Mouse (Mus musculus) hindlimb bud, embryonic 11.5 days (tissue): Measurements from ENCODE around the gene Eif3j1.
A peak's percentile ranks its signal among the peaks of the same experiment; 100 is the strongest.
"Not testable (repeated sequence)": the region's sequence is repeated elsewhere in the genome, so short reads cannot be mapped to it uniquely, and the experiment has no call there.

ENCODE experiments used
- DNase-seq: peaks from one replicate; pipeline ENCODE4 v3.0.0-alpha.2; 2012; ENCODE audit warnings: low read depth, low spot score; ENCODE audit errors: extremely low spot score

Eif3j1 gene

DNA sequence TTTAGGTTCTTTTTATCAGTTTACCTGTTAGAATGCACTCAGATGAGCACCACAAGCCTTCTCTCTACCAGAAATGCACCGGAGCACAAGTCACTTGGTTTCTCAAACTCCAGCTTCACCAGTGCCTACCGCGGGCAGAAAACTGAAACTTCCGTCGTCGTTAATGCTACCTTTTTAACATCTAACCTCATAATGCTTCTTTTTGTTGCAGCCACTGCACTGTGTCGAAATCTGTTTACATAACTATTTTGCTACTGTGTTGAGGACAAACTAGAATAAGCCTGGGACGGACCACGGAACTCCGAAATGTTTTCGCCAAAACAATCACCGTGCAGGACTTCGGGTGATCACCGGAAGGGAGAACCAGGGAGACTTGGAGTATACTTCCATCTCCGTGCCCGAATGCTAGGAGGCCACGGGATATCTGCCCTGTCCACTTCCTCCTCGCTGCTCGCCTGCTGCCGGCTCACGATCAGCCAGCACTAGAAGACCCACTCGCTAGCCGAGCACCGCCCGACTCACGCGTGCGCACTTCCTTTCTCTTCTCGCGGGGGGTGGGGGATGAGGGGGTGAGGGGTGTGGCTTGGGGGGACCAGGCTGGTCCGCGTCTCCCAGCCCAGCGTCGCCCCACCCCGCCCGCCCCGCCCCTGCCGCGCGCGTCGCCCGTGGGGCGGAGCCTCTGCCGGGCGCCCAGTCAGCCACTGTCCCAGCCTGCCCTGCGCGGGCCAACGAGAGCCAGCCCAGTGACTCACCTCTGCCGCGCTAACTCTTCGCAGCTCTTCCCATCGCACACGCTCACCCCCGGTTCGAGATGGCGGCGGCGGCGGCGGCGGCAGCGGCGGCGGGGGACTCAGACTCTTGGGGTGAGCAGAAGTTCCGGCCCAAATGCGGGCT, at the start of gene Eif3j1:
TSS of gene Eif3j1 (plus strand) at position 685 of the 894 bp plus-strand sequence.
- DNase-seq: peak; percentile 35

DNA sequence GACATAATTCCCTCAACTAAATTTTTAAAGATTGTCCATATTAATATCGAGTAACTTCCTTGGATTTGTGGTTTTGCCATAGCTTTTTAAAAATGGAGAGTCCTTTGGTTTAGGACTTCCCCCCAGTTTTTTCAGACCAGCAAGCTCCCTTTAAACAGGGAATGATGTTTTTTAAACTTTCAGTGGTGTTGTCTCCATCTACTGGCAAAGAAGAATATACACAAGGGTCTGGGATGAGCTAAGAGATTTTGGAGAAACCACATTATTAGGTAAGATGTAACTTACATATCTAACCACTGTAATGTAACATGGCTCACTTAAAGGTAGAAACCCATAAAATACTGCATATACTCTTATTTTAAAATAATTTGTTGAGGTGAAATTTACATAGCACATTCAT, 32.6 kb upstream of the Eif3j1 start:
- no peak for DNase-seq

DNA sequence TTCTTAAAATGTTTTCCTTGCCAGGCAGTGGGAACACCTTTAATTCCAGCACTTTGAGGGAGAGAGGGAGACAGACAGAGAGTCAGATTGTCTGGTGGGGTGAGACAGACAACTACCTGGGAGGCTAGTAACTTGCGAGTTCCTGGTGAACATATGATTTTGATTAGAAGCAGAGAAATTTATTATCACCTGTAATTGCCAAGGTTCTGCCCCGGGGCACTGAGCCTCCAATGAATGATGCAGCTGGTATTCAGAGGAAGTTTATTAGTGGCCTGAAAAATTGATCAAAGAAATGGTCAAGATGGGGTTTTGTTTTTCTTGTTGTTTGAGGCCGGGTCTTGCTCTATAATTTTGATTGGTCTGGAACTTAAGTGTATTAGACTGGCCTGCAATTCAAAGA, 19.5 kb upstream of the Eif3j1 start:
- no peak for DNase-seq

DNA sequence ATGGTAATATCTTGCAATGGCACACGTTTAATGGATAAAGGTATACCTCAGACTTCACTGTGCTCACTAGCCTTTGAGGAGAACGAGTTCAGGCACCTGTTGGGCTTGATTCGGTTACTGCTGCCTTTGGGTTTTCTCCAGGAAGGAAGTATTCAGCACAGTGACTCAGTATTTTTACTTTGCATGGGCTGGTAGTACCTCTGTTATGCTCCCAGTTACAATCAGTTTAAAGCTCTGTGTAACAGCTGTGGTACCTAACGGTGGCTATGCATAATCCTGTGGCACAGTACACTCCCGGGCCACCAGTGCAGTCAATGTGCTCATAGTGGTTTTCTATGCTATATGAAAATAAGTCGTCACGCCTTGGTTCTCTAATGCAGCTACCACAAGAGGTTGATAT, 16.9 kb upstream of the Eif3j1 start:
- DNase-seq: no peak

DNA sequence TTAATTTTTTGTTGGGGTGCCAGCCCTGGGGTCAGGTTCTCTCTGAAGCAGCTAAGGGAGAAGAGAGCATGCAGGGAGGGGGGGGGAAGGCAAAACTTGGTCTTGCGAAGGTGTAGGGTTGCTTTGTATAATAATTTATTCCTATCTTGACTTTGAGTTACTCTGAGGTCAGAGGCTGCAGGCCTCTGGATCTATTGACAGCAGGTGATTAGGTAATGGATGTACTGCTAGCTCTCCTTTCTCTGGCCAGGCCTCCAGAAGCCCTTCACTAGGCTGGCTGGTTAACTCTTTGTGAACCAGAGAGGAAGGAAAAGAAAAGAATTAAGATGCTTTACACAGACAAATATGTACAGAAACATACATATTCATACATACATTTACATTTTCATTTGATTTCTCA, 9.6 kb upstream of the Eif3j1 start:
- DNase-seq: no peak

DNA sequence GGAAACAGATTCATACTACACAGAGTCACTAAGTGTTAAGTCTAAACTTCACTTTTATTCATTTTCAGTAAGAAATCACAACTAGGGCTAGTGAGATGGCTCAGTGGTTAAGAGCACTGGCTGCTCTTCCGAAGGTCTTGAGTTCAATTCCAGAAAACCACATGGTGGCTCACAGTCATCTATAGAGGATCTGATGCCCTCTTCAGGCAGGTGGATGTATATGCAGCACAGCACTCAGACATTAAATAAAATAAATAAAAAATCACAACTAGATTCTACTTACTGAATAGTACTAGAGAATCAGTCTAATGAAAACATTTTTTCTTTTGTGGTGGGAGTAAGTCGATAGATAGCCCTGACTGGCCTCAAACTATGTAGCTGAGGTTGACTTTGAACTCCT, 6.1 kb upstream of the Eif3j1 start:
- DNase-seq: no peak

DNA sequence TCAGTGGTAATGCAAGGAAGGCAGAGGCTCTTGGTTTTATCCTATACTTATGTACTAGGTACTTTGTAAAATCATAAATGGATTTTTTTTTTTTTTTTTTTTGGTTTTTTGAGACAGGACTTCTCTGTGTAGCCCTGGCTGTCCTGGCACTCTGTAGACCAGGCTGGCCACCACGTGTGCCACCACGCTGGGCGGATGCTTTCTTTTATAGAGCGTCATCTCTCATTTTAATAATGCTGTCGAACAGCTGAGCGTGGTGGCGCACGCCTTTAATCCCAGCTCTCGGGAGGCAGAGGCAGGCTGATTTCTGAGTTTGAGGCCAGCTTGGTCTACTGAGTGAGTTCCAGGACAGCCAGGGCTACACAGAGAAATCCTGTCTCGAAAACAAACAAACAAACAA, 1.3 kb upstream of the Eif3j1 start:
- not testable (repeated sequence) for DNase-seq

DNA sequence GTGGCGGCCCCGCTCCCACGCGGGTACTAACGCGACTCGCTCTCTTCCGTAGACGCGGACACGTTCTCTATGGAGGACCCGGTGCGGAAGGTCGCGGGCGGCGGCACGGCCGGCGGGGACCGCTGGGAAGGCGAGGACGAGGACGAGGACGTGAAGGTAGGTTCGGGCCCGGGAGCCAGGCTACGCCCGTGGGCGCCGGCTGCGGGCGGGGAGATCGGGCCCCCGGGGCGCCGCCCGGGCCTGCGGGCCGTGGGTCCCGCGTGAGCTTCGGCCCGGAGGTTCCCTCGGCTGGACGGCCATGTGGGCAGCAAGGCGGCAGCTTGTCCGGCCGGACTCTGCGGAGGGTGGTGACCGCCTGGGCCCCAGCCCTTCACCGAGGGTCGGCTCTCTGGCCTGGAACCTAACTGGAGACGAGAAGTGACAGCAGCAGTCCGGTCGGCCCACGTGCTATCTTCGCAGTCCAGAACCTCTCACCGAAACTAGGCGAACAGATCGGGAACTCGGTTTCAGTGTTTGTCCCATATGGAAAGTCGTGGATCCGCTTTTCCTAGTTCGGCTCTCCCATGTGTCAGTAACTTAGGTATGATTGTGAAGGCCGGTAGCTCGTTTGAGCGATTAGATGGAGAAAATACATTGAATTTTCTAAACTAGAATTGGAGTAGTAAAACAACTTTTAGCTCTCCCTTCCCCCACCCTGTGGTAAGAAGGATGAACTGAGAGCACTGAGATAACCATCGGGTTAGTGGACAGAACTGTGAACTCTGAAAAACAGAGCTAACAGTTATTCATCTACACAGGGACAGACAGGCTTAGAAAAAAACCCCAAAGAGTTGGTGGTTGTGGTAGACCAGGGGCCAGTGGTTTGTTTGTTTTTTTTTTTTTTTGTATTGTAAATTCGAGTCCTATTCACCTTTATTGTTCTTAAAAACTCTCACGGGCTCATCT, 682 bp downstream of the Eif3j1 start:
- DNase-seq: no peak

DNA sequence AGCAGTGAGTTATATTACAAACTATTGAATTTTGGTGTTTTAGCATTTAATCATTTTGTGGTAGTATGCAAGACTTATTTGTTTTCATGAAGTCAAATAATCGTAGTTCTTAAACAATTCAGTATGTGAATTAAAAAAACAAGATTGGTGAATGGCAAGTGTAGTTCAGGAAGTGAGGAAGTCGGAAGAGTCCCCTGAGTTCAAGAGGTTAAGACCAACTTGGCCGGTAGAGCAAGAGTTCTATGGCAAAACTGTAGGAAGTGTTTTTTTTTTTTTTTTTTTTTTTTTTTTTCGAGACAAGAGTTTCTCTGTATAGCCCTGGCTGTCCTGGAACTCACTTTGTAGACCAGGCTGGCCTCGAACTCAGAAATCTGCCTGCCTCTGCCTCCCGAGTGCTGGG, 3.6 kb downstream of the Eif3j1 start:
- DNase-seq: no peak

DNA sequence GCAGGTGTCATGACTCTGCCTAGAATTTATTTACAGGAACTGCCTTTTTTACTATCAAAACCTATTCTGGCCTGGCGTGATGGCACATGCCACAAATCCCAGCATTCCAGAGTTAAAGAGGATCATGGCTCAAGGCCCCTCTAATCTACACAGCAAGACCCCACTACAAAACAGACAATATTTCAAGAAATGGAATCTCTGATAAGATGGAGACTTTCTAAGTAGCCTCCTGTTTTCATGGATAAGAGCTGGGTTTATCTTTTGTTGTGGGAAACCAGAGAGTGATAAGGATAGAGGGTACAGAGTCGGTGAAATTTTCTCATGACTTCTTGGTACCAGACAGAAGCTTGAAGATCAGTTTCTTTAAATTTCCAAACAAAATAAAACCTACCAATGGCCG, 7.7 kb downstream of the Eif3j1 start:
- no peak for DNase-seq

DNA sequence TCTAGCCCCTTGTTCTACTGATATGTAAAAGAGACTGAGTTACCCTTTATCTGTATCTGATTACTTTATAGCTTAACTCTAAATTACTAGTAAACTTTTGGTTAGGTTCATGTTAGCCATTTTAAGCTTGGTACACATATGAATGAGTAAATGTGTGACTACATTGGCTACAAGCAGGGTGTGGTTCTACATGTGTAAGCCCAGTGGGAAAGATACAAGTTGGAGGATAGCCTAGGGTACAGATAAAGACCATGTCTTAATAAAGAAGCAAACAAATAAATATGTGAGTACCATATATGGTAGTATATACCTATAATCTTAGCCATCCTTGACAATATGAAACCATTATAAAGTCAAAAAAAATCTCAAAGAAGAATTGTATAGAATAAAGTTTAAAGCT, 15.6 kb downstream of the Eif3j1 start:
- DNase-seq: no peak

DNA sequence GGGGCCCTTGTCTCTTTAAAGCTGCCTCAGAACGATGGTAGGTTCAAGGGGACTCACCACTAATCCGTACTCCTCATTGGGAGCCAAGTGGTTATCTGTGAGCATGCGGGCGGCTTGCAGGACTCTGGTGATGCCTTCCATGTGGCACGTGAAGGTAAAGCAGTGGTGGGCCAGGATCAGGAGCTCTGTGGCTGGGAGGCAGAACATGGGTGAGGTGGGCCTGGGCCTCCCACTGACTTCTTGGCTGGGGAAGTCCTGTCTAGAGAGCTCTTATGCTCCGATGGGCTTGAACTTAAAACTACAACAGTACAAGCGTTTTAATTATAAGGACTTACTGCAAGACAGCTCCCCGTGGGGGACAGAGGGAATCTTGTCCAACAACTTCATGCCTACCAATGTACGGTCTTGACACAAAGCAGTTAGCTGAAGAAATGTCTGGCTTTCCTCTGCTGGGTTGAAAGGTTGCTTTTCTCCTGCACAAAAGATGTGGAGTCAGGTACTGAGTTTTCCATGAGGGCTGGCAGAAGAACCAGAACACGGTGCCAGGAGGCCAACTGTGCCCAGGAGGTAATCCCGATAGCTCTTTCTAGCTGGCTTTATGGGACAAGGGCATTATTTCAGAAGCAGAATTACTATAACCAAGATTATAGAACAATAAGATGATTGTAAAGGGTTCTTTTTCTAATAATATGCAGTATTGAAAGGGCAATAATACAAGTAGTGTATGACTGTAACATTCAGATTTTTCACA, 31.2 kb downstream of the Eif3j1 start:
- DNase-seq: no peak

DNA sequence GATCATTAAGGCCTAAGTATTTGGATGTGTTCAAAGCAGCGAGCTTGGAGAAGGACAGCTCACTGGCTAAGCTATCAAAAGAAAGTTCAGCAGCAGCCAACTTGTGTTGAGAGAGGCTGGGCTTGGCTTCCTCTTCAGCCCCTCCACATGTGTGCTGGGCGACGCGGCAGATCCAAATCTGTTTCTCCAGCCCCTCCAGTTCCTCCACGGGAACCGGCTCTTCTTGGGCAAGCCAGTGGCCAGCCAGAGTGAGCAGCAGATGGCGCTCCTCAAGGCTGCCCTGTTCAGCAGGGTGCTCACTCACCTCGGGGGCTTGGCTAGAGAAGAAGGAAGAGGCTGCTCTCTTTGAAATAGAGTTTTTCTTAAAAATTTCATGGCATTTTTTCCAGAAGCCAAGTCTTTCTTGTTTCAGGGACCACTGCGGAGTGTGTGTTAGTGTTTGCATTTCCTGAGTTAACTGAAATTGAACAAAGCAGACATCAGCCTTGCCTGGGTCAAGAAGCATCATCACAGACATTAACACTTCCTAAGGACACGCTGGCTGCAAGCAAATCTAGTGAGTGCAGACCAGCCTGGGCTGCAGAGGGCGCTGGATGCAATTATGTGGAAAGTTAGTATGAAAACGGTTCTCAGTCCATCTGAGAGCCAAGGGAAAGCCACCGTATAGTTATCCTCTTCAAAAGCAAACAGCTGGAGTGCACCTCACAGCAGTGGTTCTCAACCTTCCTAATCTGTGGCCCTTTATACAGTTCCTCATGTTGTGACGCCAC, 37.0 kb downstream of the Eif3j1 start:
- no peak for DNase-seq

DNA sequence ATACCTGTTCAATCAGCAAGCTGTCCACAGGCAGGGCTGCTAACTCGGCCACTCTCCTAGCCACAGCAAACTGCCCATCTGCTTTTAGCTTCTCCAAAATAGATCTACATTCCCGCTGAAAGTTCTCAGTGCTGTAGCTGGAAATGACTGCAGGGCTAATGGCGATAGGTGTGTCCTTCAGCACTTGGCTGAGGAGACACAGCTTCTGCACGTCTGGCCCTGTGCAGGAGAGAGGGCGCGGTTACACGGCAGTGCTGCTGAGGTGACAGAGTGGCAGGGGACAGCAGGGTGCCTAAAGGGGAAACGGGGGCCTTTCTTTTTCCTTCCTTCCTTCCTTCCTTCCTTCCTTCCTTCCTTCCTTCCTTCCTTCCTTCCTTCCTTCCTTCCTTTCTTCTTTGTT, 37.9 kb downstream of the Eif3j1 start:
- no peak for DNase-seq

DNA sequence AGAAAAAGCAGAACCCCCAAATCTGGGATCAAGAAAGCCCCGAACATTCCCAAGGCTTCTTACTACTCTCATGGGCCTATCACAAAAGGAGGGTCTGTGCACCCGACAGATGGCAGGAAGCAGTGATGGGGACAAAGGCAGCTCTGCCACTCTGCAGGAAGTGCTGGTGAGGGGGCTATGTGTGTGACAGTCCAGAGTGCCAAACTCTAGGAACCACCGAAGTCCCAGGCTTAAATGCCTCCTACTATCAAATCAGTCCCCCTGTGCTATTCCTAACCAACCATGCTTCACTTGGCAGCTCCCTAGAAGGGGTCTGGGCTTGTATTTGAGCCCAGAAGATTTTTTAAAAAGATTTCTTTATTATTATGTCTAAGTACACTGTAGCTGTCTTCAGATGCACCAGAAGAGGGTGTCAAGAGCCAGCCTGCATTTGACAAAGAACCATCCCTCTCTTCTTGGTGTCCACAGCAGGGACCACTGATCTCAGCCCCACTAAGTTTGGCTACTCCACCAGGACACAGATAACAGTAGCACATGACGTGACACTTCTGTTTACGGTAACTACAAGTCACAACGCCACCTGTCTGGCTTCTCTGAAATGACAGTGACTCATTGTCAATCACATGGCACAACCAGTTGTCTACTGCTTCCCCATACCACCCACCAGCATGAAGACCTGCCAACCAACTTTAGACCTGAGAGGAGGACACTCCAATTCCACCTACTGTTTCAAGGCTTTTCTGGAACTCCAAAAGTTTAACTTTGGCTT, 41.0 kb downstream of the Eif3j1 start:
- DNase-seq: no peak

DNA sequence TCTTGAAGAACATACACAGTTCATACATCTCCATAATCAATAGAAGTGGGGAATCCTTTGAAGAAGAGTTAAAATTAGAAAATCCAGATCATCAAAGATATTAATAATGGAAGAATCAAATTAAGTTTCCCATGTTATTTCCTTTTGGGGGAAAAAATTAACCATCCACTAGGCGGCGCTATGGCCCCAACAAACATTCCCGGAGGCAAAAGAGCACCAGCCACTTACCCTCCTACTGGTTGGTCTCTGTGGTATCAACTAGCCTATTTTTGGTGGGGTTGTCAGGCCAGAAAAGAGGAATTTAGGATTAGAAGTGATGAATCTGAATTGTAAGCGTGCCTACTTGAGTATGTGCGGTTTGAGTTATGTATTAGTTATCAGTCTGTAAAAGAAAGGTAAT, 41.6 kb downstream of the Eif3j1 start:
- DNase-seq: no peak

DNA sequence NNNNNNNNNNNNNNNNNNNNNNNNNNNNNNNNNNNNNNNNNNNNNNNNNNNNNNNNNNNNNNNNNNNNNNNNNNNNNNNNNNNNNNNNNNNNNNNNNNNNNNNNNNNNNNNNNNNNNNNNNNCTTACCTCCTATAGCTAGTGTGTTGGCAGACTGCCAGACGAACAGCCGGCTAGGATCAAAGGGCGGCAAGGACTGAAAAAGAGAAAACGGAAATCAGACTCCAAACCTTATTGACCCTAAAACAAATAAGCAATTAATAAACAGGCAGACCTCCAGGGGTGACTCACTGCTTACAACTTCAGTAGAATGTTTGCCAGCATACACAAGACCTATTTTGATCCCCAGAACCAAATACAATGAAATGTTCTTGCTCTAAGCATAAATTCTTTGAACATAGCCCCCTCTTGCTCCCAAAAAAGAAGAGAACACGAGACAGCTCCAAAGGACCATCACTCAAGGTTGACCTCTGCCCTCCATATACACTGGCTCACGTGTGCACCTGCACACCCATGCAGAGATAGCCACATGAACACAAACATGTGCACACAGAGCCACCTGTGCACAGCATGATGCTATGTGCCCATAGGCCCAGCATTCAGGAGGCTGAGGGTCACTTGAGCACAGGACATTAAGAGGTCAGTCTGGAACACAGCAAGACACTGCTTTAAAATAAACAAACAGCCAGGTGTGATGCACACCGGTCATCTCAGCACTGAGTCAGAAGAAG, 53.5 kb downstream of the Eif3j1 start:
- DNase-seq: no peak

DNA sequence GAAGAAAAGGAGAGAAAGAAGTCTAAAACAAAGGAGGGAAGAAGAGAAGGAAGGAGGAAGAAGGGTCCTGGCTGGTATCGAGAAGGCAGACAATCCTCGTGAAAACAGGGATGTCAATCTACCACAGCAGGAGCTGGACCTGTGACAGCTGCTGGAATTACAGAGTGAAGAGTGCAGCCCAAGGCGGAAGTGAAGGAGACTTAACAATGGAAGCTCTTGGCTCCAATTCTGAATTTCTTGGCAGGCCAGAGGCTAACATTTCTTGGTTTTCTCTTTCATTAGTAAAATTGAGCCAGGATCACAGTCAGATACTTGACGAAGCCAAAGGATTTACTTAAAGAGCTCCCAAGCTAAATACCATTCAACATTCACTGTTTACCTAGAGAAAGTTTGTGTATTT, 58.1 kb downstream of the Eif3j1 start:
- DNase-seq: no peak

DNA sequence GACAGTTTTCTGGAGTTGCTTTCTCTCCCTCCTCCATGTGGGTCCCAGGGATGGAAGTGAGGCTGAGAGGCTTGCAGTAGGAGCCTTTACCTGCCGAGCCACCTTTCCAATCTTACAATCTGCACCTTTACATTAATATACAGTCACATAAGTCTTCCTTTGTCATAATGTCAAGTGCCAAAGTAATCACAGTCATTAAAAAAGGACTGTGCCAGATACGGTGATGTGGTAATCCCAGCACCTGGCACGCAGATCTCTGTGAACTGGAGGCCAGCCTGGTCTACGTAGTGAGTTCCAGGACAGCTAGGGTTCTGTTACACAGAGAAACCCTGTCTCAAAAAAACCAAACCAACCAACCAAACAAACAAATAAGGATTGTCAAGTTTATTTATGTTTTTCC, 65.5 kb downstream of the Eif3j1 start:
- no peak for DNase-seq
